Mouse (Mus musculus) brain, embryonic 18.5 days (tissue): Measurements from ENCODE around the gene Plppr1.

ENCODE experiments used
- DNase-seq: peaks from one replicate; pipeline ENCODE4 v3.0.0-alpha.2; 2012; ENCODE audit warnings: low read depth, low spot score

Plppr1 gene

DNA sequence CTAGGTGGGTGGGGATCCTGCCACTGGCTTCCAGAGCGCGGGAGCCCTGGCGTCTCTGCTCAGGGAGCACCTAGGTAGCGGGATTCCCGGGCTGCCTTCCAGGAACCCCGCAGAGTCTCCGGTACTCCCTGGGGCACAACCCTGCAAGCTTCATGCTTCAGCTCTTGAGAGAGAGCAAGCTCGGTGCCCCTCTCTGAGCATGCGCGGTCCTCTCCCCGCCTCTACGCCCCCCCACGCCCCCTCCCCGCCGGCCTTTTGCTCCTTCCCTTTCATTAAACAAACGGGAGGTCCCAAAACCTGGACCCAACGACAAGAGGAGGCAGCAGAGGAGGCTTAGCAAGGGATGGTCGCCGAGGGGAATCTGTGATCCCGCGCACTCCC, at the start of gene Plppr1:
TSS of gene Plppr1 (plus strand) at position 253 of the 381 bp plus-strand sequence.
- peak; percentile 67 for DNase-seq

DNA sequence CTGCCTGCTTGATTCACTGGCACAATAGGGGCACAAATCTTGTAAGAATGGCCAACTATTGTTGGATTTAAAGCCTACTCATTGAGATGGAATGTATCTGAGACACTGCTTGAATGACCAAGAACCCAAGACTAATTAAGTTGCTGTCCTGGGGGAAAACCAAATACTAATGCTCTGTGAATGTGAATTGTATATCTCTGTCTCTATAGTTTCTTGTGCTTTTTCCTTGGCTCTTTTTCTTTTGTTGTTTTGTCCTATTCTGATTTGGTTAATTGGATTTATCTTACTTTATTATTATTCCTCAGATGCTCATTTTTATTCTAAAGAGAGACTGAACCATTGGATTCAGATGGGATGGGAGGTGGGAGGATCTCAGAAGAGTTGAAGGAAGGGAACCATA, 42.4 kb upstream of the Plppr1 start:
- DNase-seq: no peak

DNA sequence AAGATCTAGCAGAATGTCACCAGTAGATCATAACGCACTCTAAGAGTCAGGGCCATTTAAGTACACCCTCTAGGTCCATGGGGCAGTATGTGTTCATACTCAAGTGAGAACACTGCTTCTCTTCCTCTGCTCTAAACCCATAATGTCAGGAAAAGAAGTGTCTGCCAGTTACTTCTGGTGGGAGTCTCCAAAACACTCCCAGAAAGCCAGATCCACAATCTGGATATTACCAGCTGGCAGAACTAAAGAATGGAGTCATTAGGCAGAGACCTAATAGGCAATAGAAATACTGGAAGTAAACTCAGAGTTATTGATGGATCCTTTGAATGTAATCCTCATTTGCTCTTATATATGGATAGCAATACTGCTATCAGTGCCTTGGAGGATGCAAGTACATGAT, 35.9 kb upstream of the Plppr1 start:
- DNase-seq: no peak

DNA sequence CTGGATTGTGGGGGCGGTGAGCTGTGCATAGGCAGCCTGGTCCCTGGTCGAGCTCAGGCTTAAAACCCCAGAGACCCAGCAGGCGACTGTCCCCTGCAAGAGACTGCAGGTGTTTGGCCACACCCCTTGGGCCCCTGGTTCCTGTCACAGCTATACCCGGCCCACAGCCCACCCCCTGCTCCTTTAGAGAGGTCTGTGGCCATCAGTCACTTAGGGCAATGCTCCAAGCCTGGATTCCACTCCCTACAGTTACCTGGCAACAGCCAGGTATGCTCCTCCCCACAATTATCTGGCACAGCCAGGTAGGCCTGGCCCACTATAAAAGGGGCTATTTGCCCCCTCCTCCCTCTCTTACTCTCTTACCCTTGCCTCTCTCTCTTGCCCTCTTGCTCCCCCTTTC, 20.8 kb upstream of the Plppr1 start:
- no peak for DNase-seq

DNA sequence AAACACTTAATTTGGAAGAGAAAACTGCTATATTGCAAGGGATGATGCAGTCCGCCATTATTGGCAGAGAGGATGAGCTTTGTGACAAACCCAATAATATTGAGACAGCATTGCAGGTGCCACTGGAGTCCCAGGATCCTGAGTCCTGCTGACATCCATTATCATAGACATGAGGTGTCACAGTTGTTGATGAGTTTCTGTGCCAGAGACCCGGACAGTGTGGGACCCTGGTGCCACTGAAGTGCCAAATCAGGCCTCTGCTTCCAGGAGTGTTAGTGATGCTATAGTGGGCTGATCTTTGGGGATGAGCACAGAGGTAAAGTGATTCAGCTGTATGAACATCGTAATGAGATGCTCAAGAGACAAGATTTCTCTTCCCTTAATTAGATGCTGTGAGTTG, 19.2 kb upstream of the Plppr1 start:
- DNase-seq: no peak

DNA sequence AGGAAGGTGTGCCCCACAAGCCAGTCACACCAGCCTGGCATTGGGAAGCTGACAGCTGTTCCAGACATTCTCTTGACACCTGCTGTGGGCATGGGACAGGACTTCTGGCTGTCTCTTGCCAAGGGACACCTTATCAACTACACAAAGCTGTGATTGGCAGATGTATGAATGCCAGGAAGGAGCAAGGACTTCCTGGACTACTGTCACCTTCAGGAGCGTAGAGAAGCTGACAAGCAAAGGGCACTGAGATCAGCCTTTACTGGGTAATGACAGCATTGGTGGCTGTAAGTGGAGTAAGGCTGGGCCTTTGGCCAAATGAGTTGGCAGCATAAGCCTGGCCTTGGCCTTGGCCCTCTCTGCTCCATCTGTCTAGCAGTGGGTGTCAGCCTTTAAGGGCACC, 17.4 kb upstream of the Plppr1 start:
- no peak for DNase-seq

DNA sequence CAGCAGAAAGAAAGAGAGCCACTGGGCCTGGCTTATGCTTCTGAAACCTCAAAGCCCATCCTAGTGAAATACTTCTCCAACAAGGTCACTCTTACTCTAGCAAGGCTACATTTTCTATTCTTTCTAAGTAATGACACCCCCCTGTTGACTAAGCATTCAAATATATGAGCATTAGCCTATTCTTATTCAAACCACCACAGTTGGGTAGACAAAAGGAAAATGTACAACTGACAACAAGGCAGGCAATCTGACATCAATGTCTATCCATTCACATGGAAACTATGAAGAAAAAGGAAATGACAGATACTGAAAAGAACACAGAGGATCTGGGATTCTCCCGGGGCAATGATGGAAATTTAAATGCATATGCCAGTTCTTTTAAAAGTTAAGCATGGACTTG, 8.4 kb upstream of the Plppr1 start:
- DNase-seq: no peak

DNA sequence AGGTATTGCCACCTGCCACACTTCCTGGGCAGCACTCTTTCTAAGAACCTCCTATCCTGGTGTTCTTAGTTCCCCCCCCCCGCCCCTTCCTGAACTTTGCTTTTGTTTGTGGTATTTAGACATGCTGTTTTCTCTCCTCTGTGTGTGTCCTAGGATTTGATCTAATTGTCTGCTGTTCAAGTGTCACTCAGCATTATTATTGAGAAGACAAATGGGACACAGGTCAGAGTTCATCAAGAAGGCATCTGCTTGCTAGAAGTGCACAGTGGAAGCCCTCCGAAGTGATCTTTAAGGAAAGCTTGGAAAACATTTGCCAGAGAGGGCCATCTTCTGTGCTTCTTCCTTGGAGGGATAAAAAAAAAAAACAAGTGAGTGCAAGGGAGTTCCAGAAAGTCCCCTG, 1.2 kb upstream of the Plppr1 start:
- DNase-seq: no peak

DNA sequence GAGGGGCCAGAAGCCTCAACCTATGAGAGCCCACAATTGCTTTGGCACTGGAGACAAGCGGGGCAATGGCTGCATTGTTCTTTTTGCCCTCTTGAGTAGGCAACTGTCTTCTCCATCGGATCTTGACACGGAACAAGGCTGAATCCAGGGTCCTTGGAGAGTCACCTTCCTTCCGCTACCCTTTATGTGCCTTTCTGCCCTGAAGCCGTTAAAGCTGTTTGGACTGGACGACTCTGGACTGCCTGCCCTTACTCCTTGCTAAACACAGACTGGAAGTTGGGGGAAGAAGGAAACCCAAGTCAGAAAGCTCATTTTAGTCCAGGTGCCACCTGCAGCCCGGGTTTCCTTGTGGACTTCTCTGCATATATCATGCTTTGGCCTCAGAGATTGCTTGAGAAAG, 516 bp upstream of the Plppr1 start:
- no peak for DNase-seq

DNA sequence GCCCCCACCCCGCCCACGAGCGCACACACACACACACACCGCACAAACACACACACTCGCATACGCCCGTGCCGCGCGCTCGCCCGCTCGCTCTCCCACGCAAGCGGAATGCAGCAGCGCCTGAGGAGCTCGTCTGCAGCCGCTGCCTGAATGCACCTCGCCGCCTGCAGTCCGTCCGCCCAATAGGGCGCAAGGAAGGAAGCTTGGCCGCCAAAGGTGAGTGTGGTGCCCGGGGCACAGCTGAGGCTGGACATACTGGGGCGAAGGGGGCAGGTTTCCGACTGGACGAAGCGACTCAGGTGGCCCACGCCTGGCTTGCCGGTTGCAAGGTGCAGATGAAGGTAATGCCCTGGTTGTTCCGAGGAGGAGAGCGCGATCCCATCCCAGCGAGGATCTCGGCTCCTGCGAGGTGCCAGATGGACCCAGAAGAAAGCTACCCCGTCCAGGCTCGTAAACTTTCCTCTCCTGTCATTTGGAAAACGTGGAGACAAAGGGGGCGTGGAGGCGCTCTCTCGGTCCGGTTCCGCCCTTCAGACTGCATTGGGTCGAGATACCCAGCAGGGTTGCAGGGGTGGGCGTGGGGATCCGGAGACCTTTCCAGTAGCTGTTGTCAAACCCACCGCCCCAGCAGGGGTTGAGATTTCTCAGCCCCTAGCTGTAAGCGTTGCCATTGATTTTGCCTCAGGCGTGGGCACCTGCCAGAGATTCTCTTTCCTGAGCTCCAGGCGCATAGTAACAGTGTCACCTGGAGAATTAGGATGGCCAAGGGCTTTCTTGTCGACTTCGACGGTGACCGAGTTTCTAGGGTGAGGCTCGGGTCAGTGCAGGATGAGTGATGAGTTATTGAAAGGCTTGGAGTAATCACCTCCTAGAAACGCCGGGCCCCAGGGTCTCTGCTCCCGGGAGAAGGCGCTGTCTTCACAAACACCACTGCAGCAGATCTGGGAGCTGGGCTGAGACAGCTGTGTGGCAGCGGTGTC, 619 bp downstream of the Plppr1 start:
- no peak for DNase-seq

DNA sequence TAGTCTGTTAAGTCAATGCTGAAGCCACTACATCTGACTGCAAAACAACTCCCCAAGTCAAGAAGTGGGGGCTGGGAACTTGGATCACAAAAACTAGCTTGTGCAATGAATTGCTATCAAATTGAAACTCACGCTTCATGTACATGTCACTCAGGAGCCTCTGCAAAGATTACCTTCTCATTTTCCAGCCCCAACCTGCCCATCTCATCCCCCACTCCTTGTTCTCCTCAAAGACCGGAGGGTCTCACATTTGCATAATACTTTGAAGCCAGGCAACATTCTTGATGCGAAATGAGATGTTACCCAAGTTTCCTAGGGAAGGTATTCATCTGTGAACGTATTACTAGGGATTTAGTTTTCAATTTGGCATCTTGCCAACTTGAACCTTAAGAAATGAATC, 10.4 kb downstream of the Plppr1 start:
- DNase-seq: no peak

DNA sequence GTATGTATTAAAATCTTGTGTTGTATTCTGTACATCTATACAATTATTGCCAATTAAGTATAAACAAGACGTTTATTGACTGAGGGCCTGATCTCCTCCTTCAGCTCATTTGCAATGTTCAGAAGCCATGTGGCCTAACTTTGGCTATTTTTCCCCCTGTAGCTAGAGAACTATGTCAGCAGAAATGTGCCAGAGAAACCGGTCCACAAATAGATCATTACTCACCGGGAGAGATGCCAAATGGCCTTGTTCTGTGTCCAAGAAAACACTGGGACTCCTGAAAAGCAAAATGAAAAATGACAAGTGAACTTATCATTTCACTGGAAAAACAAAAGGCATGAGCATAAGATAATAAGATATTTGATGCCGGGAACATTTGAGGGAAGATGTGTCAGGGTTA, 13.8 kb downstream of the Plppr1 start:
- DNase-seq: no peak

DNA sequence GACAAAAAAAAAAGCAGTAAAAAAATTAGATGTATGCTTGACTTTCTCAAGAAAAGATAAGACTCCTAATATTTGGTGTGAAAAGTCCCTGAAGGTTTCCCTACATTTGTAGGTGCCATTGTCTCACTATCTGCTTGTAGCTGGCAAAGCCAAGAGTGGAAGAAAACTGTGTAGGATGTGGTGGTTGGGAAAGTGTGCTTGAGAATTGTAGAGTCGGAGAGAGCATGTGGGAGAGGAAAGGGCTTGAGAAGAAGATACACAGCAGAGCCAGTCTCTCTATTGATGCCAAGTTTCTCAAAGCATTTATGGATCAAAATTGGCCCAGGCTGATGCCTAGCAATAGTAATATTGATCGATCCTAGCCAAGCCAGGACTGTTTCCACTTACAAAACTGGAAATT, 16.8 kb downstream of the Plppr1 start:
- no peak for DNase-seq

DNA sequence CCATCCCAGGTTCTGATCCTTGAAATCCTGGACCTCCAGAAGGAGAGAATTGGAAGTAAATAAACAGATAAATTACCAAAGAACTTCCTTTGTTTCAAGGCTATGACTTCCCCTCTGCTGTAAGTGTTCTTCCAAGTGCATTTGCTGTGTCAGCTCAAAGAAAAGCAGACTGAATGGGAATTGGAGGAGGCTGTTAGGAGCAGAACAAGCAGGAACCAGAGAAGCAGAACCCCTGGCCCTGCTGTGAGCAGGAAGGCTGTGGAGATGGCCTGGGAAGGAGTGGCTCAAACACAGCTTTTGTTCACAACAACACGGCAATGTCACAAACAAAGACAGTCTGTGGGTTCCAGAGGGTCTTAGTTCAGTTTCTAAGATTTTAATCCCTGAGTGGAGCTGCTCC, 20.3 kb downstream of the Plppr1 start:
- no peak for DNase-seq

DNA sequence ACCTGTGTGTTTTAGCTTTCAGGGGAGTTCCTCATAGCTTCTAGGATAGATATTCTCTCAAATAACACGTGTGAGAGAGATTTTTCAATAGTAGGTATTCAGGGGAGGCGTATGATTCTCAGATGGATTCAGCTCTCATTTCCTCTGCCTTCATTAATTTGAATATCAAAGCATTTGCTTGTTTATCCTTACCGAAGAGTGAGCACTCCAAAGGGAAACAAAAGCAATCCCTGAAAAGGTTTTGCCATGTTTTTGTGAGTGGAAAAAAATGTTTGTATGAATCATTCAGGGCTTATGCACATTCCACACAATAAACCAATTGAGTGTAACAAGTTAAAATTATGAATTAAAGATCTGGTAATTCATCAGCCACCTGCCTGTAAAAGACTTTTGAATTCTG, 29.1 kb downstream of the Plppr1 start:
- DNase-seq: no peak

DNA sequence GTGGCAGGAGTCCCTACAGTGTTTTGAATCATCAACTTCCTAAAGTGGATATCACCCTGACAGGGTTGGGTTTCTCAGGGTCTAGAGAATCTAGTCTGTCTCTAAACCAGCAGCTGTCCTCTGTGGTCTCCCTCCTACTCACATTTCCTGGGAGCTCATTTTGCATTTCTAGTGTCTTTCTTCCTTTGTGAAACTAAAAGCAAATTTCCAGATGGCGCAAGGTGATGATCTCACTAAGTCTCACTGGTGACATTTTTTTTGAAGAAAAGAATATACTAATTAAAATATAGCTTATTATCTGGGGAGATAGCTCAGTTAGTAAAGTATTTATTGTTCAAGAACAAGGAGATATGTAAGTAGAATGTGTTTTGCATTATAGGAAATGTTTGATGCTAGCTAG, 31.4 kb downstream of the Plppr1 start:
- DNase-seq: no peak

DNA sequence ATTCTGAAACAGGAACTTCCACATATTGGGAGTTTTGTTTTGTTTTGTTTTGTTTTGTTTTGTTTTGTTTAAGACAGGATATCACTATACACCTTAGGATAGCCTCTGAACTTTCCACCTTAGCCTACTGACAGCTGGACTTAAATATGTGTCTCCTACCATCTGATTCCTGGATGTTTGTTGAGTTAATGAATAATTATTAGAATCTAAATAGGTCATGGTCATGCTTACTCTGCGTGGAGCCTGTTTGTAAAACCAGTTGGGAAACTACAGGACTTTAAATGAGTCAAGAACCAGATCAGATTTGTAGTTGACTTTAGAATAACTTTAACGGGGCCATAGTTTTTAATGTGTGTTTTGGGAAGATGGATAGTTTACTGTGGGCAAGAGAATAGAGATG, 40.4 kb downstream of the Plppr1 start:
- DNase-seq: no peak

DNA sequence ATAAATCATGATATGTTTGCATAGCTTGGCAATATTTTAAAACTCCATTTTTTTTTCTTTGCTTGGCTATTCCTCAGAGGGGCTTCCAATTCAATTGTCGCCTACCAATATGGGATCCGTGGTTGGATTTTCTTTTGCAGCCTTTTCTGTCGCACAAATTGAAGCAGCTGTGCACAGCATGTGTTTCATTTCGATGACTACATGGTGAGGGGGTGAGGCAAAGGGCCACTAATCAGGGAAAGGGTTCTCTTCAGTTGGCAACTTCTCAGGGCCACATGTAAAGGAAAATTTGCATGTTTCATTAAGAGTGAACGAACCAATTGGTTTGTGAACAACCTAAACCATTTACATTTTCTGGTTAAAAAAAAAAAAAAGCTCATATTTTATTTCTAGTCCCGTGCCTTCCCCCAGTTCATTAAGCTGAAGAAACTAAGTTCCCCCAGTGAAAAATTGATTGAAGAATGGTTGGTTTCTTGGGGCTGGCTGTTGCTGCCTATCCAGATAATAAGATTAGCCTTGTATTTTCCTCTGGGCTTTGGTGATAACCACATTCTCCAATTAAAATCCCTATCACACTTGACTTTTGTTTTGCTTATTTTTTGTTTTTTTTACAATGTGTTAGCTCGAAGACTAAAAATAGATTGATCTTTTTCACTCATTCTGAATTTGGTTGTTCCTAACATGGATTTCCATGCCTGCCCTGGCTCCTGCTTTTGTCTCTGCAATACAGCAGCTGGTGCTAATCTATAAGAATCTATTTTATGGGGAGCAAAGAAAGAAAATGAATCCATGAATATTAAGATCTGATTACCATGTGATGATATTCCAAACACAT, 43.1 kb downstream of the Plppr1 start:
- DNase-seq: no peak

DNA sequence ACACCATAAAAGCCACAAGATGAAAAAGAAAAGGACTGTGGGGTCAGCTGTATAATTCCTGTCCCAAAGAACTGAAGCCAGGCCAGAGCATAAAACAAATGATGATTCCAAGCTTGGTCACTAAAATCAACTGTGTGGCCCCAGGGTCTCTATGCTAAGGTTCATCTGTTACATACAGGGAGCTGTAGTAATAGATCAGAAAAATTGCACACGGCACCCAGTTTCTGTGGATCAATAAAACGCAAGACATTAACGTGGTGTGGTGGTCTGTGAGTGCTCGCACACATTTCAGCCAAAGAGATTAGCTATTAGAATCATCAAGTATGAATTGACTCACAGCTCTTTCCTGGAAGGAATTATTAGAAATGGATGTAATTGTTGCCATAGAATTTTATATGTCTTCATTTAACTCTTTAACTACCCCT, 43.7 kb downstream of the Plppr1 start:
- DNase-seq: no peak

DNA sequence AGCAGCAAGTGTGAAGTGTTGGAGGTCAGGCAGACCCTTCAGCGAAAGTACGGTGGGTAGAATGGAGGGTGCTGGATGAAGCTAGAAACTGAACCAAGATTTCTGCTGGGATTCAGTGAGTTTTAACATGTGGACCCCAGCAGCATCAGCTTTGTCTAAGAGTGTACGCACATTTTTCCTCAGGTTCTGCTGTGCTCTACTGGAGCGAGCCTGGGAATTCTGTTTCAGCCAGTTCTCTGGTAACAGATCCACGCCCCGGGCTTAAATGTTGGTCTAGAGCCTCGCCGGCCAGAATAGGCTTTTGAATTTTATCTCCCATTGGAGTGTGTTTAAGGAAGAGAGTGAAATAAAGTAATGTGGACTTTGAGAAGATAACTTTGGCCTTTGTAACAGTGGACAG, 45.8 kb downstream of the Plppr1 start:
- DNase-seq: no peak

DNA sequence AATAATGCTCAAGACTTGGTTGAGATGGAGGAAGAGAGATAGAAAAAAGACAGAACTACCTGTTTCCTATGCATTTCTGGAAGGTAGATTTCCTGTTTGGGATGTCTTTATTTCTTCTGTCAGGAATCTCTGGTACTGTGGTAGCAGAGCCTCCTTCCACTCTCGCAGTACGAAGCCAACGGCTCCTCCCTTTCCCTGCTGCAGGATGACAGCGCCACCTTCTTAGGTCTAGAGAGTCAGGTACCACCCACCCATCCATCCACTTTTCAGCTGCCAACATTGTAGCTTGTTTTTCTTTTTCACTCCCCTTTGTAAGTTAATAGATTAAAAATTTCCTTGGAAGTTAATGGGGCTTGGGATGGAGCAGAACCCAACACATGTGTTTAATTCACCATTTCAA, 48.8 kb downstream of the Plppr1 start:
- no peak for DNase-seq

DNA sequence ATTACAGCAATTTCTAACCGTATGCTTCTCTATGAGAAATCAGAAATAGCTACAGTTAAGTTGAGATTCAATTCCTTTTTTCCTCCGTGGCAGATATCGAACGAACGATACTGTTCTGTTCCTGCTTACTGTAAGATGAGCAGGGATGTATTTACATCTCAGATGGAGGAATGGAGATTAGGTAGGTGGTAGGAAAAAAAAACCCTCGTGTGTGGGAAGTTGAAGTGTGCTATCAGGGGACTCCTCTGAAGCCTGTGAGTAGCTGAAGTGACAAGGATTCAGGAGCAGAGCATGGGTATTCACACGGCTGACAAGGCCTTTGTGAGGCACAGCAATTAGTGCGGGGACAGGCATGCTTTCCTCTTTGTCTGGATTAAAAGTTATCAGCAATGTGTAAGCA, 49.3 kb downstream of the Plppr1 start:
- no peak for DNase-seq

DNA sequence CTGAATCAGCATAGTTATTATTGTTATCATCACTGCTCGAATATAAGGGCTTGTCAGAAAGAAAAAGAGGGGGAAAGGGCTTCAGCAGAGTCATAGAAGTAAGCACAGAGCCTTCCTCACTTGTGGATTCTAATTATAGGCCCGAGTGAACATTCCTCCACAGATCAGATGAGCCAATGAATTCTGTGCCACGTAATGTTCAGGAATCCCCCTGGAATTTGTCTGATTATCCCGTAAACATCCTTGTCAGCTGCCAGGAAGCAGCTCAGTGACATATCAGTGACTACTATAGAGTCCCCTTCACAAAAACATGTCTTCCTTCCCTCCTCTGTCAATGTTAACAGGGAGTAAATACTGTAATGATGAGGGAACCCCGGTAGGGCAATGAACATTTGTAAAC, 50.9 kb downstream of the Plppr1 start:
- DNase-seq: no peak
